Mouse (Mus musculus) cerebellum, adult 18-20 months (tissue): ENCODE data around the gene Prkn.

Experiments used
- DNase-seq, 2 experiments: peaks; one replicate each; pipeline ENCODE4 v3.0.0; 2021

Gene Prkn

GRCm38 (mm10) chr17:10840148-10840707 lies at the start of gene Prkn, which contains the start of gene Pacrg:
Gene Prkn, plus strand, starts transcription at chr17:10840384.
Gene Pacrg, minus strand, starts transcription at chr17:10840311.
- peak; percentile 97 to 99 for DNase-seq

GRCm38 (mm10) chr17:10791661-10792060 lies 48.5 kb upstream of the Prkn start:
- DNase-seq = no peak

GRCm38 (mm10) chr17:10806692-10807091 lies 33.5 kb upstream of the Prkn start:
- no peak for DNase-seq

GRCm38 (mm10) chr17:10807261-10807998 lies 32.8 kb upstream of the Prkn start:
- DNase-seq = peak; percentile 50 to 51

GRCm38 (mm10) chr17:10808571-10808970 lies 31.6 kb upstream of the Prkn start:
- DNase-seq = peak; percentile 4 to 8

GRCm38 (mm10) chr17:10818971-10819370 lies 21.2 kb upstream of the Prkn start:
- no peak for DNase-seq

- peak in 1 of 2 experiments; percentile 74 for DNase-seq
Observed at GRCm38 (mm10) chr17:10840731-10841201, 582 bp downstream of the Prkn start.

GRCm38 (mm10) chr17:10854207-10854606 lies 14.0 kb downstream of the Prkn start:
- DNase-seq = peak; percentile 59 to 73

GRCm38 (mm10) chr17:10874208-10875187 lies 34.3 kb downstream of the Prkn start:
- no peak for DNase-seq

GRCm38 (mm10) chr17:10878986-10879385 lies 38.8 kb downstream of the Prkn start:
- DNase-seq = no peak

- no peak for DNase-seq
Observed at GRCm38 (mm10) chr17:10882260-10882659, 42.1 kb downstream of the Prkn start.

- DNase-seq = no peak
Observed at GRCm38 (mm10) chr17:10887924-10888323, 47.7 kb downstream of the Prkn start.

GRCm38 (mm10) chr17:10901686-10902228 lies 61.6 kb downstream of the Prkn start:
- no peak for DNase-seq

GRCm38 (mm10) chr17:10936698-10937097 lies 96.5 kb downstream of the Prkn start:
- DNase-seq = no peak

GRCm38 (mm10) chr17:10937844-10938243 lies 97.7 kb downstream of the Prkn start:
- peak in 1 of 2 experiments; percentile 10 for DNase-seq

- no peak for DNase-seq
Observed at GRCm38 (mm10) chr17:10938755-10939154, 98.6 kb downstream of the Prkn start.

GRCm38 (mm10) chr17:10946552-10946951 lies 106.4 kb downstream of the Prkn start:
- DNase-seq = peak; percentile 41 to 65

- DNase-seq = no peak
Observed at GRCm38 (mm10) chr17:10947614-10948013, 107.4 kb downstream of the Prkn start.

- no peak for DNase-seq
Observed at GRCm38 (mm10) chr17:10959066-10959864, 119.1 kb downstream of the Prkn start.

- peak; percentile 80 to 88 for DNase-seq
Observed at GRCm38 (mm10) chr17:10962151-10962550, 122.0 kb downstream of the Prkn start.

GRCm38 (mm10) chr17:10982136-10982535 lies 142.0 kb downstream of the Prkn start:
- no peak for DNase-seq

- DNase-seq = no peak
Observed at GRCm38 (mm10) chr17:10987040-10987439, 146.9 kb downstream of the Prkn start.
